Mouse (Mus musculus): ENCODE data around the gene Coa7.

GRCm38 (mm10) chr4:108336765-108337164 is 8.8 kb downstream of the Coa7 start:
- TF ChIP-seq CTCF (IDR thresholded peaks at IDR 0.05; ENCODE audit: extremely low read depth, insufficient read depth, insufficient read length, insufficient replicate concordance) = no peak
- no peak for TF ChIP-seq POLR2A (IDR thresholded peaks at IDR 0.05; ENCODE audit: low read depth, low read length)
